Mouse (Mus musculus) embryonic facial prominence, embryonic 10.5 days (tissue): Measurements from ENCODE around the gene Itfg1. TPM values are rescaled to one million over a fixed set of nuclear protein-coding genes. Genes with fewer than 3 reads are reported as not detected.
A peak's percentile ranks its signal among the peaks of the same experiment; 100 is the strongest.
"Not testable (repeated sequence)": the region's sequence is repeated elsewhere in the genome, so short reads cannot be mapped to it uniquely, and the experiment has no call there.

ENCODE experiments used
- DNase-seq: peaks from one replicate; pipeline ENCODE4 v3.0.0-alpha.2; 2017; ENCODE audit warnings: low spot score
- H3K27ac ChIP-seq: fragments of 300-500 bp; sonication (generic); replicated peaks from 2 replicates; pipeline ENCODE4 v1.5.1; 2016; ENCODE audit warnings: mild to moderate bottlenecking
- H3K27me3 ChIP-seq: fragments of 300-500 bp; sonication (generic); replicated peaks from 2 replicates; pipeline ENCODE4 v1.6.1; 2016; ENCODE audit warnings: low read depth, mild to moderate bottlenecking; ENCODE audit not compliant: poor library complexity, severe bottlenecking
- H3K36me3 ChIP-seq: fragments of 300-500 bp; sonication (generic); replicated peaks from 2 replicates; pipeline ENCODE4 v1.6.1; 2016; ENCODE audit warnings: mild to moderate bottlenecking, moderate library complexity
- H3K4me1 ChIP-seq: fragments of 300-500 bp; sonication (generic); 2 replicates; pipeline ENCODE4 v1.6.1; 2016
- H3K4me3 ChIP-seq: fragments of 300-500 bp; sonication (generic); 2 replicates; pipeline ENCODE4 v1.5.1; 2016; ENCODE audit warnings: mild to moderate bottlenecking, moderate library complexity
- H3K9me3 ChIP-seq: fragments of 300-500 bp; sonication (generic); 2 replicates; pipeline ENCODE4 v1.6.1; 2016; ENCODE audit warnings: mild to moderate bottlenecking
- WGBS: fragments of 180-500 bp; shearing (Covaris S2); methylation state at CpG from one replicate; pipeline ENCODE4 v1.1.7; 2016; 5-methylcytosine and 5-hydroxymethylcytosine counted together
- polyA plus RNA-seq: library from polyadenylated mRNA; unstranded; fragments of >200 nt; fragmentation: Nextera tagmentation; extraction: Ambion mirVana; gene quantifications from 2 replicates; pipeline ENCODE4 v1.2.1, GENCODE M21; 2016

Gene Itfg1
- polyA plus RNA-seq, 1 experiment from 2014 or later: 54.8 TPM

DNA sequence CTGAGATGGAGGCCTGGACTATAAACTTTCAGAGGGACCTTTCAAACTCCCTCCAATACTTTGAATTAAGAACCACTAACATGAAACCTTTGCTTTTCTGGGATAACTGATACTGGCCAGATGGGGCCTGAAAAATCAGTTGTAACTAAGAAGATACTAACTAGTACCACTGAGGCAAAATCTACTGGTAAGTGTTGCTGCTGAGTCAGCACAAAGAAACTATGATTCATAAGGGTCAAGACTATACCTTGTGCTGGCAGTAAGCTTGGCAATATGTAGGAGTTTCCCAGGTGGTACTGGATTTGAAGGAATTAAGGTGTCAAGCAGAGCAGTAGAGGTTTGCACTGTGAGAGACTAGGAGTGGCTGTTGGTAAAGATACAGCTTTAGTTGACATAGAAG, 27.1 kb downstream of the Itfg1 start:
- no peaks in the 10 kb centered on the region for H3K27me3 ChIP-seq
- no peaks in the 10 kb centered on the region for H3K4me1 ChIP-seq
- no peak overlapping the region for H3K27ac ChIP-seq
- no peak overlapping the region for H3K4me3 ChIP-seq
- H3K36me3 ChIP-seq: peaks cover 32% of the 10 kb centered on the region
- no peaks in the 10 kb centered on the region for H3K9me3 ChIP-seq
- DNase-seq: no peak

DNA sequence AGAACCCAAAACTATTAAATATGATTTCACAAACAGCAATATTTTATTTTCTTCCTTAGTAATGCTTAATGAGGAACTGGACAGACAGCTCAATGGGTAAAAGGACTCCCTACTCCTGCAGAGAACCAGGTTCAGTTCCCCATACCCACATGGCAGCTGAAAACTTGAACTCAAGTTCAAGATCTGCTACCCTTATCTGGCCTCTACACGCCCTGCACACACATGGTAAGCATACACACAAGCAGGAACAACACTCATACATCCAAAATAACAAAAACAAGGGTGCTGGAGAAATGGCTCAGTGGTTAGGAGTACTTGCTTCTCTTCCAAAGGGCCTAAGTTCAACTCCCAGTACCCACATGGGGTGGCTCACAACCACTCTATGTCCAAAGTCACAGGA, 39.3 kb downstream of the Itfg1 start:
- peaks cover 17% of the 10 kb centered on the region for H3K36me3 ChIP-seq
- H3K27ac ChIP-seq: no peak overlapping the region
- no peak overlapping the region for H3K4me3 ChIP-seq
- H3K27me3 ChIP-seq: no peaks in the 10 kb centered on the region
- 90% methylated on average over 1 of the region's 1 CpGs for WGBS
- H3K4me1 ChIP-seq: no peaks in the 10 kb centered on the region
- no peak for DNase-seq
- no peaks in the 10 kb centered on the region for H3K9me3 ChIP-seq

DNA sequence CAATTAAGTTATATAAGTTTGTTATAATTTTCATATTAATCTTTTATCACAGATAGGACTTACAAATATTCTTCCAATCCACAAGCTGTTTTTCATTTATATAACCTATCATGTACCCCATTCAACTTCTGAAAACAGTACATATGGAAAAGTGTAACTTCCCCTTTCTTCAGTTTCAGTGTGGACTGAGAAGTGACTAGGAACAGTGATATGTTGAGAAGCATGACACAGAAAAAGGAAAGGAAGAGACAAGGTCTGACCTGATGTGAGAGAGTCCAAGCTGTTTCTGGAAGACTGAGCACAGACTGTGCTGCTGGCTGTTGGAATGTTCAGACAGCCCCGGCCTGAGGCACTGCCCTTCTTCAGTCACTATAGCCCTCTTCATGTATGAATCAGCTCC, 40.6 kb downstream of the Itfg1 start:
- Histone ChIP-seq H3K4me1 (no peaks in the 10 kb centered on the region), H3K4me3 (no peak overlapping the region), H3K9me3 (no peaks in the 10 kb centered on the region), H3K27me3 (no peaks in the 10 kb centered on the region), H3K27ac (no peak overlapping the region), H3K36me3 (peaks cover 23% of the 10 kb centered on the region)
- no peak for DNase-seq
- WGBS: 97% methylated on average over 1 of the region's 1 CpGs

DNA sequence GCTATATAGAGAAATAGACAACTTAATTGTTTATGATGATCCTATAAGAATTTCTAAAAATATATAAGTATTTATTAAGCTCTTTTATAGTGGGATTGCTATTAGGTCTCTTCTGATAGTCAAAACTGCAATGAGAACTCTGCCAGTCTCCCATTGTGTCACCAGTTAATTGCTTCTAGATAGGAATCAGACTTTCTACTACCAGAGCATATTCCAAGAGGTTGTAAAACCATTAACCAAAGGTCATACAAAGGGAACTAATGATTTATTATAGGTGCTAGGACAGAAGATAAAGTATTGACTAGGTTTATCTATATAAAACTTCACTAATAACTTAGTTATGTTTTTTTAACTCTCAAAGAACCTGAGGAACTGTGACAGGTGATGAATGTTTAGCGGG, 44.3 kb downstream of the Itfg1 start:
- H3K4me3 ChIP-seq, DNase-seq, H3K27me3 ChIP-seq, H3K27ac ChIP-seq, H3K4me1 ChIP-seq, H3K9me3 ChIP-seq: not testable (repeated sequence)
- H3K36me3 ChIP-seq: peaks cover 33% of the 10 kb centered on the region
- 92% methylated on average over 1 of the region's 1 CpGs for WGBS

DNA sequence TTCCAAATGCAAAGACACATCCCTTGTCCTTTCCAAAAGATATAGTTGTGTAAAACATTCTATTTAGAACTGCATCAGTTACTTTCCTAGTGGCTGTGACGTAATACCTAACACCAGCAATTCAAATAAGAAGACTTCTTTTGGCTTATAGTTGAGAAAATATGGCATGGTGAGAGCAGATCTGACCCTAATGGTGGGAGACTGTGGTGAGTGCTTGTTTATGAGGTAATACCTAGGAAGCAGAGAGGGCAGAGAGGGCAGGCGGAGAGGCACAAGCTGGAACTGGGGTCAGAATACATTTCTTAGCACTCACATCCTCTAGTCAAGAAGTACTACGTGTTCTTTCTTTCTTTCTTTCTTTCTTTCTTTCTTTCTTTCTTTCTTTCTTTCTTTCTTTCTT, 52.4 kb downstream of the Itfg1 start:
- WGBS: 89% methylated on average over 3 of the region's 3 CpGs

DNA sequence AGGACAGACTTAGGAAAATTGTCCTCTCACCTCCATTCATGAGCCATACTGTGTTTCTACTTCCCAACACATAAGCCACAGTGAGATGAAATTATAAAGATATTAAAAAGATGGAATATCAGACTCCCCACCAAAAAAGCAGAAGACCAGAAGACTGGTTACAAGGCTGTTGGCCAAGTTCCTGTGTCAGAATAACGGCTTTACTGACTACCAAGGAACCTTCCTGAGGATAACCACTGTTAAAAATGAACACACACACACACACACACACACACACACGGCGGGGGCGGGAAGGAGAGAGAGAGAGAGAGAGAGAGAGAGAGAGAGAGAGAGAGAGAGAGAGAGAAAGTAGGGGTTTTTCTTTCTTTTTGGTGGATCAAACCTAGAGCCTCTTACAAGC, 52.8 kb downstream of the Itfg1 start:
- no peak for DNase-seq
- H3K4me3 ChIP-seq: no peak overlapping the region
- no peak overlapping the region for H3K27ac ChIP-seq
- WGBS: 78% methylated on average over 4 of the region's 4 CpGs
- H3K9me3 ChIP-seq: no peaks in the 10 kb centered on the region
- H3K36me3 ChIP-seq: peaks cover 3% of the 10 kb centered on the region; the same call in 1 of the 2 replicates
- H3K27me3 ChIP-seq: no peaks in the 10 kb centered on the region
- H3K4me1 ChIP-seq: no peaks in the 10 kb centered on the region

More for the DNA sequence above, 52.4 kb downstream of the Itfg1 start:
- no peaks in the 10 kb centered on the region for H3K27me3 ChIP-seq
- DNase-seq: no peak
- H3K9me3 ChIP-seq: no peaks in the 10 kb centered on the region
- H3K27ac ChIP-seq: no peak overlapping the region
- H3K4me1 ChIP-seq: no peaks in the 10 kb centered on the region
- H3K36me3 ChIP-seq: peaks cover 7% of the 10 kb centered on the region; the same call in 1 of the 2 replicates
- H3K4me3 ChIP-seq: no peak overlapping the region

DNA sequence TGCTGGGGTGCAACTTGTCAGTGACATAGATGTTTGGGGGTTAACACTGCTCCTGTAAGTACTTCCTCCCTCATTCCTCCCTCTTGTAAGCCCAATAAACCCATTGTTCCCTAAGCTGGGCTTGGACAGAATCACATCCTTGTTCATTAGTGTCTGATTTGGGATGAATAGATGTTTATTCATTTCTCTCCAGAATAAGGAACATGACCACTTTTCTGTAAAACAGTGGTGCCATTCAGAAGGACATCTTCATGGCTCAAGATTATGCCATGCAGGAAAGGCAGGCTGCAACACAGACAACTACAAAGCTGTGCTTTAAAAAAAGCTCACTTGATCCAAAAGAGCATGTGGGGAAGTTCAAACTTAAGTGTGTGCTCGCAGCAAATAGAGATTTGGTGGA, 55.2 kb downstream of the Itfg1 start:
- Histone ChIP-seq H3K36me3 (no peaks in the 10 kb centered on the region), H3K9me3 (no peaks in the 10 kb centered on the region), H3K27ac (no peak overlapping the region), H3K4me1 (no peaks in the 10 kb centered on the region), H3K4me3 (no peak overlapping the region), H3K27me3 (no peaks in the 10 kb centered on the region)
- no peak for DNase-seq
- WGBS: 66% methylated on average over 1 of the region's 1 CpGs

DNA sequence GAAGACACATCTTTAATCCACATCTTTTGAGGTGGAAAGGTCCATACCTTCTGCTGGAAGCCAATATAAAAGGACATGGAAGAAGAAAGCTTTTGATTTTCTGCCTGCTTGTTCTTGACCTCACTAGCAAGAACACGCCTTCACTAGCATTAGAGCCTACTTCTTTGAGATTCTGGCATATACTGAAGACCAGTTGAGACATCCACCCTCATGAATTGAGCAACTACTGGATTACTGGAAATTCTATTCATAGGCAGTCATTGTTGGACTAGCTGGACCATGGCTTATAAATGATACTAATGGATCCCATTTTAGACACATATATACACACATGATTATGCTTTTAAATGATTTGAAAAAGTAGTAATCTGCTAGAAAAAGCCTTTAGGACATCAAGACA, 56.9 kb downstream of the Itfg1 start:
- no peaks in the 10 kb centered on the region for H3K27me3 ChIP-seq
- DNase-seq: no peak
- no peaks in the 10 kb centered on the region for H3K4me1 ChIP-seq
- no peaks in the 10 kb centered on the region for H3K36me3 ChIP-seq
- 92% methylated on average over 1 of the region's 1 CpGs for WGBS
- H3K9me3 ChIP-seq: no peaks in the 10 kb centered on the region
- H3K4me3 ChIP-seq: no peak overlapping the region
- no peak overlapping the region for H3K27ac ChIP-seq

DNA sequence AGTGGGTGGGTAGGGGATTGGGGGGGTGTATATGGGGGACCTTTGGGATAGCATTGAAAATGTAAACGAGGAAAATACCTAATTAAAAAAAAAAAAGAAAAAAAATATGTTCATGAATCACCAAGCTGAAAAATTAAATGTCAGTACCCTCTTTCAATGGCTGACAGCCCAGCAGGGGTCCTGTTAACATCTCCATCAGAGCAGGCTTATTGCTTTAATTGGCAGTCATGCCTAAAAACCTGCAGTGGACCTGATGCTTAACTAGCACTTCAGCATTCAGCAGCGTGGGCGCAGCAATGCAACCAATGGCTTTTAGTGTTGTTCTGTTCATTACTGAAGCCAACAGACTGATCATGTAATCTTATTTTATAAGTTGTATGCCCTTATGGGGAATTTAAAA, 60.6 kb downstream of the Itfg1 start:
- no peaks in the 10 kb centered on the region for H3K9me3 ChIP-seq
- H3K36me3 ChIP-seq: peaks cover 8% of the 10 kb centered on the region
- H3K4me1 ChIP-seq: no peaks in the 10 kb centered on the region
- no peaks in the 10 kb centered on the region for H3K27me3 ChIP-seq
- H3K27ac ChIP-seq: no peak overlapping the region
- 79% methylated on average over 3 of the region's 3 CpGs for WGBS
- DNase-seq: peak; percentile 9
- no peak overlapping the region for H3K4me3 ChIP-seq

DNA sequence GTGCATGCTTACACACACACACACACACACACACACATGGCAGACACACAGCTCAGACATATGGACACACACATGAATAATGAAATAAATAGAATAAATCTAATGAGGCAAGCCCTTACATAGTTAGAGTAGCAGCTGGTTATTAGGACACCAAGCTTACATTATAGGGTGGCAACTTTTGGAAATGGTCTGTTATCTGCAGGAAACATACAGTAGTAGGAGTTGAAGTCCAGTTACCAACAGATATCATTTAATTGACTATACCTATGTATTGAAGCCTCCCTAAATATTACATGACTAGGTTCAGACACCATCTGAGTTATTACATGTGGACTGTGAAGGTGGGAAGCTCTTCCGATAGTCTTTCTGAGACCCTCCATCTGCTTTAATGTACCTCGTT, 95.7 kb downstream of the Itfg1 start:
- Histone ChIP-seq H3K4me1 (no peaks in the 10 kb centered on the region), H3K4me3 (no peak overlapping the region), H3K36me3 (0 out of 2 replicates have a peak, but pooled peaks cover 8% of the 10 kb centered on the region), H3K27me3 (no peaks in the 10 kb centered on the region), H3K9me3 (no peaks in the 10 kb centered on the region), H3K27ac (no peak overlapping the region)
- WGBS: 97% methylated on average over 2 of the region's 2 CpGs
- DNase-seq: no peak

DNA sequence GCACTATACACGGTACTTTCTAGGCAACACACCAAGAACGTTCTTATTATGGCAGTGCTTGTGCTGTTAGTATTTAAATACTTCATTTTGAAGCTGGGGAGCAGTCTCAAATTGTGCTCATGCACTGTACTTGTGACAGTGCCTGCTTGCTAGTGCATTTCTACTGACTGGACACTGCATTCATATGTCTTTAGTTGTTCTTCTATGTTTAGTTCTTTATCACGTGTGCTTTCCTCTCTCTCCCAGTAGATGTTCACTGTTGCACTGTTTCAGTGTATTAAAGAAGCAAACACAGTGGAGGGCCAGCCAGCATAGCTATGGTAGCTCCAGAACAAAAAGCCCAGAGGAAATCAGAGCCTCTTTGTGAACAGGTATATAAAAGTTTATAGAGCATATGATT, 110.2 kb downstream of the Itfg1 start:
- DNase-seq: no peak
- 92% methylated on average over 3 of the region's 3 CpGs for WGBS
- Histone ChIP-seq H3K27ac (no peak overlapping the region), H3K4me1 (no peaks in the 10 kb centered on the region), H3K4me3 (no peak overlapping the region), H3K36me3 (peaks cover 22% of the 10 kb centered on the region), H3K9me3 (no peaks in the 10 kb centered on the region), H3K27me3 (no peaks in the 10 kb centered on the region)

DNA sequence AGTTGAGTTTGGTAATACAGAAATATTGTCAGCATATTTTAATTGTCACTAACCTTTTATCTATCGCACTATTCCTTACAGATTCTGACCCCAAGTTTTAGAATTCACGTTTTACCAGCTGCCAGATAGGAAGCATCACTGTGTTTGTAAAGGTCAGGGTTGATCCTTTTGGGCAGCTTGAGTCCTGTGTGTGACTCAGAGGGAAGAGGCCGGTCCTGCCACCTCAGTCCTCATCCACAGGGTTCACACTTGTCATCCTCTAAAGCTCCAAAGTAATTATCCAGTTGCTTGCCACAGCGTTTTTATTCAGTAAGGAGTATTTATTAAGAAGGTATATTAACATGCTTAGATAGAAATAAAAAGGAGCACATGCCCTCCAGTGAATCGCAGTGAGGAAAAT, 123.5 kb downstream of the Itfg1 start:
- H3K4me1 ChIP-seq: no peaks in the 10 kb centered on the region
- H3K4me3 ChIP-seq: no peak overlapping the region
- peaks cover 23% of the 10 kb centered on the region for H3K36me3 ChIP-seq
- WGBS: 87% methylated on average over 5 of the region's 5 CpGs
- no peaks in the 10 kb centered on the region for H3K27me3 ChIP-seq
- H3K27ac ChIP-seq: no peak overlapping the region
- DNase-seq: no peak
- H3K9me3 ChIP-seq: no peaks in the 10 kb centered on the region

DNA sequence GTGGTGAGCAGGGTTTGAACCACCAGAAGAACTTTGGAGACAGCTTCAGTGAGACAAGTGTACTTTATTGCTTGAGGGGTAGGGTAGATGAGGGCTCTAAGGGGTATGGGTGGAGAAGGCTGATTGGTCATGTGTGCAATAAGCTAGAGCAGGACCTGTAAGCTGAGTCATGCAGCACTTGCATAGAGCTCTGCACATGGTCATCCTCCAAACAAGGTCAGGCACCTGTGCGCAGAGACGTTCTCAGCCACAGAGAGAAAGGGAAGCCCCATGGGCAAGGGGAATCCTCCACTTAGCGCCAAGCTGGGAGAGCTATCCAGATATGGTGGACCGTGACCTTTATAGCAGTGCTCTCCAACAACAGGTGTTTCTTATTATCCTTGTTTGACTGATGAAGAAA, 124.0 kb downstream of the Itfg1 start:
- H3K9me3 ChIP-seq: no peaks in the 10 kb centered on the region
- H3K36me3 ChIP-seq: peaks cover 18% of the 10 kb centered on the region
- H3K4me3 ChIP-seq: no peak overlapping the region
- no peak for DNase-seq
- H3K27me3 ChIP-seq: no peaks in the 10 kb centered on the region
- 92% methylated on average over 4 of the region's 4 CpGs for WGBS
- no peak overlapping the region for H3K27ac ChIP-seq
- H3K4me1 ChIP-seq: no peaks in the 10 kb centered on the region

DNA sequence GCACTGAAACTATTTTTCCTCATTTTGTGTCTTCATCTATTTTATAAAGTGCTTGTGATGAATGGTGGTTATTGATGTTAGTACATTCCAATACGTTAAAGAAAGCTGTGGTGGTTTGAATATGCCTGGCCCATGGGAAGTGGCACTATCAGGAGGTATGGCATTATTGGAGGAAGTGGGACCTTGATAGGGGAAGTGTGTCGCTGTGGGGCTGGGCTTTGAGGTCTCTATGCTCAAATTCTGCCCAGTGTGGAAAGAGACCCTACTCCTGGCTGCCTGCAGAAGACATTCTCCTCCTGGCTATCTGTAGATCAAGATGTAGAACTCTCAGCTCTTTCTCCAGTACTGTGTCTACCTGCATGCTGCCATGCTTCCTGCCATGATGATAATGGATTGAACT, 133.7 kb downstream of the Itfg1 start:
- H3K9me3 ChIP-seq: no peaks in the 10 kb centered on the region
- peaks cover 16% of the 10 kb centered on the region for H3K27me3 ChIP-seq
- 78% methylated on average over 2 of the region's 2 CpGs for WGBS
- no peak overlapping the region for H3K4me3 ChIP-seq
- H3K4me1 ChIP-seq: no peaks in the 10 kb centered on the region
- H3K27ac ChIP-seq: no peak overlapping the region
- DNase-seq: no peak
- no peaks in the 10 kb centered on the region for H3K36me3 ChIP-seq
